Mouse (Mus musculus): ENCODE measurements around the gene Naa38. TPM values are rescaled to one million over a fixed set of nuclear protein-coding genes. Genes with fewer than 3 reads are reported as not detected.

Naa38 gene
- polyA plus RNA-seq, 1 experiment from 2014 or later, result 145 TPM

DNA sequence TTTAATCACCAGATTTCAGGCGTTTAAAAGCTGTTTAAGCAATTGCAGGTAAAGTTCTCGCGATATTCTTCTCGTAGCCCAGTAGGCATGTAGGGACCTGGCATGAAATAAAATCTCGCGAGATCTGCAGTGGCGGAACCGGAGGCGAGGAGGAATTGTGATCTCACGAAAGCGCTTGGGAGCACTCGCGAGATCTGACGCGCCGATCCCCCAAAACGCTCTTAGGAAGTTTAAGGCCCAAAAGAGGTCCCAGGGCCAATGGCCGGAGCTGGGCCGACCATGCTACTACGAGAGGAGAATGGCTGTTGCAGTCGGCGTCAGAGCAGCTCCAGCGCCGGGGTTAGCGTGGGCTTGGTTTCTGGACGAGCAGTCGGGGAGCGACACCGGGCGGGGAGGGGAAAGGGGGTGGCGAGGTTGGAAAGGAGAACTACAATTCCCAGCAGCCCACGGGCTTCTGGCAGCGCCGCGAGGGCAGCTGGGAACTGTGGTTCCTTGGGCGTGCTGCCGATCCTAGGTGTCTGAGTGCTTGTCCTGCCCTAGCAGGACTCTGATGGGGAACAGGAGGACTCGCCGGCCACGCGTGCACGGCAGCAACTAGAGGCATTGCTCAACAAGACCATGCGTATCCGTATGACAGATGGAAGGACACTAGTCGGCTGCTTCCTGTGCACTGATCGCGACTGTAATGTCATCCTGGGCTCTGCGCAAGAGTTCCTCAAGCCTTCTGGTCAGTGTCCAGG, 517 bp downstream of the Naa38 start:
- under 1% methylated on average over 48 of the region's 48 CpGs for WGBS
- H3K9me3 ChIP-seq, result no peaks in the 10 kb centered on the region
- peaks cover 32% of the 10 kb centered on the region for H3K36me3 ChIP-seq
- peaks cover 7% of the 10 kb centered on the region; the same call in 1 of the 2 replicates for H3K27me3 ChIP-seq
- H3K4me1 ChIP-seq, result peaks cover 48% of the 10 kb centered on the region
- peak overlapping the region; percentile 56 for H3K4me3 ChIP-seq
- H3K9ac ChIP-seq, result peak overlapping the region; percentile 84
- peak overlapping the region; percentile 74 for H3K4me2 ChIP-seq
- ATAC-seq (ENCODE audit: insufficient number of reproducible peaks, insufficient read depth, low FRiP score, low TSS enrichment, low read depth), result peak; percentile 87
- peak overlapping the region; percentile 95 for H3K27ac ChIP-seq

DNA sequence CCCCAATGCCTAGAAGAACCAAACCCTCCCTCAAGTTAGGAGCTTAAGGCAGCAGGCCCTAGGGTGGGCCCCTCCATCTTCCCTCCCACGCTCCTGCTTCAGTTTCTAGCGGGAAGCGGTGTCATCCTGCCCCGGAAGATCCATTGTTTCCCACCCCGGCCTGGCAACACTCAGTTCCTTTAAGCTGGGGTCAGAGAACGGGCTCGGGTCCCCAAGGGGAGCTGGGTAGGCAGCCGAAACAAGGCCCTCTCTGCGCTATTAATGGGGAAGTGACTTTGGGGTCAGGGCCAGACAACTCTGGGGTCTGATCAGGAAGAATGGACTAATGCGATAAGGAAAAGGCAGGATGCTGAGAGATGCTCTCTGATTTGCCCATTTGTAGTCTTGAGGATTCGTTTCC, 1.5 kb downstream of the Naa38 start:
- Histone ChIP-seq H3K9me3 (no peaks in the 10 kb centered on the region), H3K9ac (peak overlapping the region; percentile 84), H3K27me3 (peaks cover 11% of the 10 kb centered on the region; the same call in 1 of the 2 replicates), H3K4me1 (peaks cover 51% of the 10 kb centered on the region), H3K27ac (peak overlapping the region; percentile 95; the same call in 1 of the 2 replicates), H3K36me3 (peaks cover 42% of the 10 kb centered on the region), H3K4me2 (peak overlapping the region; percentile 74), H3K4me3 (peak overlapping the region; percentile 56)
- no peak for ATAC-seq (ENCODE audit: insufficient number of reproducible peaks, insufficient read depth, low FRiP score, low TSS enrichment, low read depth)
- WGBS, result 29% methylated on average over 11 of the region's 11 CpGs

DNA sequence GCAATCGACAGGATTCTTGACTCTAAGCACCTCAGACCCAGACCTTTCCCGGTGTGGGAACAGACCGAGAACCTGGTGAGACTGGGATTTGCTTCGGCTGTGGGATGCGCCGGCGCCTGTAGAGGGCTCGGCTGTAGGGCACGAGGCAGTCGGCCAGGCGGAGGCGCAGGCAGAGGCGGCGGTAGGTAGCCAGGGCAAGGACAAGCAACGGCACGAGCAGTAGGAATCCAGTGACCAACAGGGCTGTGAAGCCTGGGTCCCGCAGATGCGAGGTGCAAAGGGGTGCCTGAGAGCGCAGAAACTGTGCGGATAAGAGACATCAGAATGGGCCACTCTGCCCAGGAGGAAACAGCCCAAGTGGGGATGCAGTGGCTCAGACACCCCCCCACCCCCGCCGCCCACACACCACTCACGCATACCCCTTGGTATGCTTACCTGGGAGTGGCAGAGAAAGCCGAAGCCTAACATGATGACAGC, 2.3 kb downstream of the Naa38 start:
- H3K9me3 ChIP-seq, result no peaks in the 10 kb centered on the region
- H3K27ac ChIP-seq, result peak overlapping the region; percentile 95
- peaks cover 11% of the 10 kb centered on the region; the same call in 1 of the 2 replicates for H3K27me3 ChIP-seq
- no peak for ATAC-seq (ENCODE audit: insufficient number of reproducible peaks, insufficient read depth, low FRiP score, low TSS enrichment, low read depth)
- H3K36me3 ChIP-seq, result peaks cover 45% of the 10 kb centered on the region
- peak overlapping the region; percentile 74 for H3K4me2 ChIP-seq
- 10% methylated on average over 24 of the region's 24 CpGs for WGBS
- peak overlapping the region; percentile 56 for H3K4me3 ChIP-seq
- H3K9ac ChIP-seq, result peak overlapping the region; percentile 84
- peaks cover 51% of the 10 kb centered on the region for H3K4me1 ChIP-seq

DNA sequence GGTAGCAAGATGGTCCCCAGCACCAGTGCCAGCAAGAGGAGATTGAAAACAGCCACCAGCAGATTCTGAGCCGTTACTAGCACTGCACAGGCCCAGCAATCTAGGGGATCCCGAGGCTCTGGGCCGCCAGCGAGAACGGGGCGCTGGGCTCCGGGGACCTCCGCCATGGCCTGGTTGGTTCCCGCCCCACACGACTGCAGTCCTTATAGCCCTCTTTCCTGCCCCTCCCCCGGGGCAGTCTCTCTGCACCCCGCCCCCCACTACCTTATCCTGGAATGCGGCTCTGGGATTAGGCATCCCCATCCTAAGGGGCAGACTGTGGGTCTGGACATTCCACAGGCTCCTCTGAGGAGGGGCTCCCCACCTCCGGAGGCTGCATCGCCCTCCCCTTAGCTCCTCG, 2.8 kb downstream of the Naa38 start, which contains the start of gene Tmem88:
Tmem88 (minus strand) TSS at position 176 of the 400 bp plus-strand sequence.
- Histone ChIP-seq H3K36me3 (peaks cover 49% of the 10 kb centered on the region), H3K27me3 (peaks cover 11% of the 10 kb centered on the region; the same call in 1 of the 2 replicates), H3K9ac (peak within 1 kb of the TSS; percentile 84), H3K4me3 (peak within 1 kb of the TSS; percentile 56), H3K4me2 (peak within 1 kb of the TSS; percentile 74), H3K4me1 (peaks cover 51% of the 10 kb centered on the region), H3K9me3 (no peaks in the 10 kb centered on the region), H3K27ac (peak within 1 kb of the TSS; percentile 95)
- no peak for ATAC-seq (ENCODE audit: insufficient number of reproducible peaks, insufficient read depth, low FRiP score, low TSS enrichment, low read depth)
- WGBS, result 6% methylated on average over 16 of the region's 16 CpGs

DNA sequence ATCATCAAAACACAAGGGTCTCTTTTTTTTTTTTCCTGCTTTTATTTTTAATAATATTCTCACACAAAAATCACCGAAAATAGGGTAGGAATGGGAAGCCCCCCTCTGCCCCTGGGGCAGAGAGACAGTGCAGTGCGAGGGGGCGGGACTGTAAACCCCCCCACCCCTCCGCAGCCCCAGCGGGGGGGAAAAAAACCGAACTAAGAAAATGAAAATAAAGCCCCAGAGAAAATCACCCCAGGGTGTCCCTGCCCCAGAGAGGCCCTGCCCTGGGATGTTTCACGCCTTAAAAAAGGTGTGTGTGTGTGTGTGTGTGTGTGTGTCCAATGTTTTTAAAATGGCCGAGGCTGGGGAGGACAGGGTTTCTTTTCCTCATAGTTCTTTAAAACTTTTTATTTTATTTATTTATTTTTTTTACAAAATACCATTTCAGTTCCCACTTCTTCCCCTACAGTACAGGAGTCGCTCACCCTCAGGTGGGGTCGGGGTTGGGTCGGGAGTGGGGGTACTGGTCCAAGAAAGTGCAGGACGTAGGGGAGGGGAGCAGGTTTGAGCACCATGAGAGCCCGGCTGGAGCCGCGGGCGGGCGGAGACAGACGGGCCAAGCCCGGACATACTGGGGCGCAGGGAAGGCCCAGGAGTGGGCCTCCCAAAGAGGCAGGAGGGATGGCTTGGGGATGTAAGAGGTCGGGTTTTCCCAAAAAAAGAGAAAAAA, 3.4 kb downstream of the Naa38 start:
- H3K9me3 ChIP-seq, result no peaks in the 10 kb centered on the region
- peak overlapping the region; percentile 56 for H3K4me3 ChIP-seq
- peaks cover 11% of the 10 kb centered on the region; the same call in 1 of the 2 replicates for H3K27me3 ChIP-seq
- ATAC-seq (ENCODE audit: insufficient number of reproducible peaks, insufficient read depth, low FRiP score, low TSS enrichment, low read depth), result no peak
- peaks cover 51% of the 10 kb centered on the region for H3K4me1 ChIP-seq
- H3K36me3 ChIP-seq, result peaks cover 55% of the 10 kb centered on the region
- peak overlapping the region; percentile 84 for H3K9ac ChIP-seq
- peak overlapping the region; percentile 95; the same call in 1 of the 2 replicates for H3K27ac ChIP-seq
- peak overlapping the region; percentile 74 for H3K4me2 ChIP-seq
- 28% methylated on average over 21 of the region's 21 CpGs for WGBS

DNA sequence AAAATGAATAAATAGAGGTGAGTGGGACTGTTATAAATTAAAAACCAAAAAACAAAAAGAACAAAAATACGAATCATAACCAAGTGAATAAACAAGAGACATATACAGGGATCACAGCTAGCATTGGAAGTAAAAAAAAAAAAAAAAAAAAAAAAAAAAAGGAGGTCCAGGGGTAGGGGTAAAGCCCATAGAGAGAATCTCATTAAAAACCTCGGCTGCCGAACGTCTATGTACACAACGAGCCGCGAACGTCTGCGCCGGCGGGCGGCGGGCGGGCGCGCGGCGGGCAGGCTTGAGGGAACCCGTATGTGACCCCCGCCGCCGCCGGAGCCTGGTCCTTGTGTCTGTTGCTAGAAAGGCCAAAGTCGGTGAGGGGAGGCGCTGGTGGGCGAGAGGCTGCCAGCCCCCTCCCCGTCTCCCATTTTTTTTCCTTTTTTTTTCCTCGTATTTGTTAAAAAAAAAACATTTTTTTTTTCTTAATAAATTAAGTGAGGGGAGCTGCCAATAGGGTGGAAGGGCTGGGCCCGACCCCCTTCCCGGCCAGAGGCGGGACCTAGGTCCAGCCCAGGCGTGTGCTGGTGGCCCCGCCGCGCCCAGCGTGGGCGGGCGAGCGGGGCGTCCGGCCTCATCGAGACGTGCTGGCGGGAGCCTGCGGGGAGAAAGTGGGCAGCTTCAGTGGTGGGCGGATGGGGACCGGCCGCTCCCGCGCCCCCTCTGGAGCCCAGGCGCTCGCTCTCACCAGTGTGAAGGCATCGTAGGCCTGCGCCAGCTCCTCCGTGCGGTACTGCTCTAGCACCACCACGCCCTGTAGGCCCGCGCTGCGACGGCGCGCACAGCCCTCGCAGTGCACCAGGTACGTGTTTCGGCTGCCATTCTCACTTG, 4.2 kb downstream of the Naa38 start:
- no peaks in the 10 kb centered on the region for H3K9me3 ChIP-seq
- H3K27me3 ChIP-seq, result peaks cover 11% of the 10 kb centered on the region; the same call in 1 of the 2 replicates
- H3K9ac ChIP-seq, result 0 out of 2 replicates have a peak overlapping the region, but pooled peaks have one; percentile 23
- H3K4me2 ChIP-seq, result peak overlapping the region; percentile 22
- H3K4me1 ChIP-seq, result peaks cover 48% of the 10 kb centered on the region
- no peak overlapping the region for H3K27ac ChIP-seq
- H3K36me3 ChIP-seq, result peaks cover 63% of the 10 kb centered on the region
- no peak for ATAC-seq (ENCODE audit: insufficient number of reproducible peaks, insufficient read depth, low FRiP score, low TSS enrichment, low read depth)
- peak overlapping the region; percentile 9; the same call in 1 of the 2 replicates for H3K4me3 ChIP-seq
- WGBS, result 28% methylated on average over 66 of the region's 66 CpGs

DNA sequence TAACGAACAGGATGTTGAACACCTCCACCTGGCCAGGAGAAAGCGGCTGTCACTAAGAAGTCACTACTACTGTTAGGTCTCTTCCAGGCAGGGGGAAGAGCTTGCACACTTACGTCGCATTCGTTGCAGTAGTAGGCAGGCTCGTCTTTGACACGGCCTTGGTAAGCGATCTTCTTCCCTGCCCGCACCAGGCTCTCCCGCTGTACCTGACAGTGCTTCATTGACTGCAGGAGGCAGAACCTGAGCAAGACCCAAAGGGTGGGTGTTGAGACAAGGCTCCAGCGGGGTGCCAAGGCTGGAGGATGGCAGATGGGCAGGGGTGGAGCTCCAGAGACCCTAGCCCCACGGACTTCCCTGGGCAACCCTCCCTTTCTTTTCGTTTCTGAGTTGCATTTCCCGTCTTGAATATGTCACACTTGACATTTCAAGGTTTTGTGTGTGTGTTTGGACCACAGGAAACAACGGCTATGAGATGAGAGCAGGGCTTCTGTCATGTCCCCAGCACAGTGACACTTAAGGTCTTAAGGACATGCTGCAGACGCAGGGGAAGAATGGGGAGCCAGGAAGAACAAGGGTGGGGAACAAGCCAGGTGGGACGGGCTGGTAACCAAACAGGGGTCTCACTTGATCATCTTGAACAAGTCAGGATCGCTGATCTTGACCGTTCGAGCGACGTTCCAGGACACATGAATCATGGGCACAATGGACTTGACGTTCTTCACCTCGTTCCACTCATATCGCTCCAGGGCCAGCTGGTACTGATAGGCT, 5.0 kb downstream of the Naa38 start:
- 74% methylated on average over 25 of the region's 25 CpGs for WGBS
- Histone ChIP-seq H3K4me3 (peak overlapping the region; percentile 9; the same call in 1 of the 2 replicates), H3K4me2 (peak overlapping the region; percentile 22), H3K4me1 (peaks cover 48% of the 10 kb centered on the region), H3K27me3 (peaks cover 11% of the 10 kb centered on the region; the same call in 1 of the 2 replicates), H3K27ac (no peak overlapping the region), H3K36me3 (peaks cover 71% of the 10 kb centered on the region), H3K9ac (0 out of 2 replicates have a peak overlapping the region, but pooled peaks have one; percentile 23), H3K9me3 (no peaks in the 10 kb centered on the region)
- no peak for ATAC-seq (ENCODE audit: insufficient number of reproducible peaks, insufficient read depth, low FRiP score, low TSS enrichment, low read depth)

DNA sequence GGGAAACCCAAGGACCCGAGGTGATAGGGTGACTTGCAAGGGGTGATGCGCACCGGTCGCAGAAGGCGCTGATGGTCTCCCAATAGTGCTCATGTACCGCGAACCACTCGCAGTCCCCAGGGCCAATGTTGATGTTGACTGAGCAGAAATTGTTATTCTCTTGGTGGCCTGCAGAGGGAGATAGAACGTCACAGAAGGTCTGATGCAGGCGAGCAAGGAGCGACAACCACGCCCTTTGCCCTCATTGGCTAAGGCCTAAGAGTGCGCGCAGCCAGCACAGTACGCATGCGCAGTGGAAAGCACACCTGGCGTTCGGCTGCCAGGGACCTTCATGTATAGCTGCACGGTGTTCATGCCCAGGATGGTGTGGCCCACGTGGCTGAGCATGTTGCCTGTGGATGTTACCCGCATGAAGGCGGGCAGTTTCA, 5.9 kb downstream of the Naa38 start:
- Histone ChIP-seq H3K4me3 (no peak overlapping the region), H3K9me3 (no peaks in the 10 kb centered on the region), H3K27me3 (peaks cover 11% of the 10 kb centered on the region; the same call in 1 of the 2 replicates), H3K27ac (no peak overlapping the region), H3K9ac (no peak overlapping the region), H3K36me3 (peaks cover 81% of the 10 kb centered on the region), H3K4me2 (no peak overlapping the region), H3K4me1 (peaks cover 46% of the 10 kb centered on the region)
- WGBS, result 16% methylated on average over 22 of the region's 22 CpGs
- peak; percentile 28; the same call in 1 of the 2 replicates for ATAC-seq (ENCODE audit: insufficient number of reproducible peaks, insufficient read depth, low FRiP score, low TSS enrichment, low read depth)

DNA sequence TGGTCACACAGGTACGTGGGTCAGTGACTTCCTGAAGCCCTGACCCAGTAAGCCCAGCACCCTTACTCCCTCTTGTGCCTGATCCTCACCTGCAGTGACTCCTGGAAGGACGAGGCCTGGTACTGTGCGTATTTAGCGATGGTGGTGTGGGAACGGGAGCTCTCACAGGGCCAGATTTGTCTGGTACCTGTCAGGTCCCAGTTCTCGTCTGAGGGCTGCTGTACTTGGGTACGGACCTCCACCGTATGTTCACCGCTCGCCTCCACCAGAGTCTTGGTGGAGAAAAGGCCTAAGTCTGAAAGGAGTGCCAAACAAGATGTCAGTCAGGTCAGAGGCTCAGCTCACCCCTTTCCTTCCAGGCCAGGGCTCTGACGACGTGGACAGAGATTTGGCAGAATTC, 6.7 kb downstream of the Naa38 start:
- H3K36me3 ChIP-seq, result peaks cover 88% of the 10 kb centered on the region
- H3K4me3 ChIP-seq, result no peak overlapping the region
- no peak for ATAC-seq (ENCODE audit: insufficient number of reproducible peaks, insufficient read depth, low FRiP score, low TSS enrichment, low read depth)
- WGBS, result 85% methylated on average over 12 of the region's 12 CpGs
- H3K9me3 ChIP-seq, result no peaks in the 10 kb centered on the region
- H3K9ac ChIP-seq, result no peak overlapping the region
- H3K27me3 ChIP-seq, result peaks cover 11% of the 10 kb centered on the region; the same call in 1 of the 2 replicates
- no peak overlapping the region for H3K27ac ChIP-seq
- H3K4me1 ChIP-seq, result peaks cover 38% of the 10 kb centered on the region
- H3K4me2 ChIP-seq, result no peak overlapping the region

Data from embryonic facial prominence, embryonic 13.5 days (tissue).